Mouse (Mus musculus) adrenal gland, postnatal 25 days (tissue): ENCODE results near the gene Gm11146. TPM values are rescaled to one million over a fixed set of nuclear protein-coding genes. Genes with fewer than 3 reads are reported as not detected.

ENCODE experiments used
- DNase-seq: peaks from one replicate; pipeline ENCODE4 v3.0.0; 2021; ENCODE audit warnings: mixed read lengths
- microRNA-seq, 2 experiments: library from miRNA; unstranded; fragments of <30 nt; microRNA quantifications; one replicate each; pipeline ENCODE4 v1.2.0; 2021
- total RNA-seq: library from RNA; stranded (reverse); gene quantifications from 2 replicates; pipeline ENCODE4 v1.2.3, GENCODE M21; 2021

Gm11146 gene
- total RNA-seq, 1 experiment from 2014 or later = not detected

- DNase-seq = no peak
These were observed 45.3 kb downstream of the Gm11146 start for GRCm38 (mm10) chr16:77556446-77557105.

- no peak for DNase-seq
These were observed 50.8 kb downstream of the Gm11146 start for GRCm38 (mm10) chr16:77551051-77551450.

Small RNAs within 50 kb of the gene (microRNA-seq; reads per million reads assigned to microRNA genes)
- gene Mir125b-2 (183 to 234 reads per million in 2 experiments), gene Mir99a (19,428 to 24,879 reads per million in 2 experiments), gene Mirlet7c-1 (542 to 682 reads per million in 2 experiments)
